Mouse (Mus musculus) testis, adult 2 months (tissue): ENCODE measurements around the gene Gm38392. TPM values are rescaled to one million over a fixed set of nuclear protein-coding genes. Genes with fewer than 3 reads are reported as not detected.

Experiments used
- H3K27ac ChIP-seq: fragments of 200-500 bp; 2 replicates; pipeline ENCODE4 v1.5.1; 2012; ENCODE audit warnings: low read depth, low read length; ENCODE audit not compliant: control insufficient read depth, insufficient read depth
- H3K27me3 ChIP-seq: fragments of 200-500 bp; 2 replicates; pipeline ENCODE4 v1.6.1; 2012; ENCODE audit warnings: mild to moderate bottlenecking, low read length, moderate library complexity; ENCODE audit not compliant: control insufficient read depth, insufficient read depth
- H3K36me3 ChIP-seq: fragments of 200-500 bp; 2 replicates; pipeline ENCODE4 v1.6.1; 2012; ENCODE audit warnings: mild to moderate bottlenecking, low read length; ENCODE audit not compliant: control insufficient read depth, insufficient read depth
- H3K4me1 ChIP-seq: fragments of 200-500 bp; 2 replicates; pipeline ENCODE4 v1.6.1; 2012; ENCODE audit warnings: low read length; ENCODE audit not compliant: control insufficient read depth, insufficient read depth
- H3K4me3 ChIP-seq: fragments of 200-500 bp; 2 replicates; pipeline ENCODE4 v1.5.1; 2012; ENCODE audit warnings: low read depth, mild to moderate bottlenecking, low read length, moderate library complexity, mixed read lengths; ENCODE audit not compliant: control insufficient read depth
- CTCF ChIP-seq: fragments of 200-500 bp; IDR thresholded peaks from 2 replicates; pipeline ENCODE4 v1.5.1; 2012; ENCODE audit warnings: low read depth, mild to moderate bottlenecking, inconsistent platforms, low read length, moderate library complexity; ENCODE audit not compliant: control insufficient read depth, insufficient read depth, insufficient replicate concordance
- POLR2A ChIP-seq: fragments of 200-500 bp; IDR thresholded peaks from 2 replicates; pipeline ENCODE4 v1.6.1; 2012; ENCODE audit warnings: low read depth, mild to moderate bottlenecking, inconsistent platforms, low read length, moderate library complexity; ENCODE audit not compliant: control insufficient read depth
- polyA plus RNA-seq: library from polyadenylated mRNA; depleted of rRNA; stranded (reverse); fragments of >200 nt; gene quantifications from 2 replicates; pipeline ENCODE4 v1.2.3, GENCODE M21; 2012

Gm38392 gene
- polyA plus RNA-seq, 1 experiment = 2.8 TPM

DNA sequence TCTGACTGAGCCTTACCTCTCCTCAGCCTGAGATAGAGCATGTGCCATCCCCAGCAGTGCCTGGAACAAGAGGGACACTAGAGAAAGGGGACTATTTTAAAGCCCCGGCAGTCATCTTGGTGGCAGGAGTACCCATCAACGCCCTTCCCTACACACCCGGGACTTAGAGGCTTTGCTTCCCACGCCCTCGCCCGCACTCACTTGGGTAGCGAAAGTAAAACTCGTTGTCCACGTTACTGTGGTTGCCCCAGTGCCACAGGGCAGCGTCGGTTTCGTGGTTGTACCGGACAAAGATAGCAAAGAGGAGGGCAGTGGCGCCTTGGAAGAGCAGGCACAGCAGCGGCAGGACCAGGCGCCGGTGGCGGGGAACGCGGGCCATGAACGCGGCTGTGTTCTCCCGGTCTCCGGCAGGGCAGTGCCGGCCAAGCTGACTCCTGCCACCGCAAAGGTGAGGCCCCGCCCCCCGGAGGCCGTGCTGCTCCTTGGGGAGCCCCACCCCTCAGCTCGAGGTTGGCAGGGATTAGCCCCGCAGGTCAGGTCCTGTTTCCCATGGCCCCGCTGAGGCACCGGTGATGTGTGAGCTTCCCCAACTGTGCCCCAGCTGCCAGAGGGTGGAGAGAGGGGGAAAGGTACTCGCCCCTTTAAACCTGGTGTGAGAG is 32.6 kb downstream of the Gm38392 start, which contains the start of gene Rhbg:
TSS of gene Rhbg (minus strand) at position 442 of the 659 bp plus-strand sequence.
- Histone ChIP-seq H3K36me3 (no peaks in the 10 kb centered on the region), H3K4me1 (peaks cover 6% of the 10 kb centered on the region), H3K4me3 (peak within 1 kb of the TSS; percentile 54), H3K27me3 (no peaks in the 10 kb centered on the region), H3K27ac (no peak within 1 kb of the TSS)
- TF ChIP-seq CTCF (no peak), POLR2A (no peak; the same call in 1 of the 2 replicates)

DNA sequence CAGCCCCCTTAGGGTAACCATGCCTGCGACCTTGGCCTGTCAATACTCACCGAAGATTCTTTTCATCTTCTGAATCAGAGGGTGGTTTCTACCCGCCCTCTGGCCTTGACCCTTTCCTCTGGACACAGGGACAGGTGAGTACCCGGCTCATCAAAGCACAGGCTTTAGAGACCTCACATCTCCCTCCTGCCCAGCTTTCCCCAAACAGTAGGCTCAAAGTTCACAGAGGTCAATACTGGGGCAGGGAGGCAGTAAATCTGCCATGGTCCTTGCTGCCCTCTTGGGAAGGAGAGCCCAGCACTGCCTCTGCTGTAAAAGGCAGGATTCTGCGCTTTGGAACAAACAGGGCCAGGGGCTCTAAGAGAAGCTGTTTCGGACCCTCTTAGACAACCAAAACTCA is 34.3 kb downstream of the Gm38392 start:
- TF ChIP-seq POLR2A (no peak), CTCF (no peak)
- Histone ChIP-seq H3K27ac (no peak overlapping the region), H3K27me3 (no peaks in the 10 kb centered on the region), H3K36me3 (no peaks in the 10 kb centered on the region), H3K4me3 (no peak overlapping the region), H3K4me1 (peaks cover 6% of the 10 kb centered on the region)

DNA sequence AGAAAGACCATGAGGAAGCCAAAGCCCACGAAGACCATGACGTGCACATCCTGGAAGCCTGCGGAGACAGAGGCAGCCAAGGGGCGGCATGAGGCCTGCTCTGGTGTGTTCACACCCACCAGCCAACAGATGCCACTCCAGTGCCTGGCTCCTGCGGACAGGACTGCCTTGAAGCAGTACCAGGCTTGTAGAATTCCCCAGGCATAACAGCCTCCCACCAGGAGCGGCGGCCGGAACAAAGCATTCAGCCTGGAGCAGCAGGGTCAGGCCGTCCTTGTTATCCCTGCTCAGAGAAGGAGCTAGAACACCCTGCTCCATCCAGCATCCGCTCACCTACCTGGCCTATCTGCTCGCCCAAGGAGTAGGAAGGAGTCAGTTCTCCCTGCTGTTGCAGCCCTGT is 38.6 kb downstream of the Gm38392 start:
- H3K27ac ChIP-seq = no peak overlapping the region

DNA sequence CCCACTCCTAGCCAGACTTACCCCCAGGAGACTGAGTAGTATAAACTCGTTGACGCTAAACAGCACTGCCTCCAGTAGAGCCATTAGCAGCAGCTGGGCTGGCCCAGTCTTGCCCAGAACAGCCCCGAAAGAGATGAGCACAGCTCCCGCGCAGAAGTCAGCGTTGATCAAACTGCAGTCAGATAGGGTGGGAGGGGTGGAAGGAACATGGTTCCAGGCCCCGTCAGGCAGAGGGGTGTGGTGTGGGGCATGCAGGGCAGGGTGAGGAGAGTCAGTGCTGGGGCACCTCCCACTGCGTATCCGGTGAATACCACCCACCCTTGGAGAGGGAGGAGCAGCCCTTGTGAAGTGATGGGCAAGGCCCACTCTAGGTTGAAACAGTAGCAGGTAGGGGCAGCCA is 39.3 kb downstream of the Gm38392 start:
- no peak for TF ChIP-seq CTCF
- TF ChIP-seq POLR2A = no peak
- Histone ChIP-seq H3K27me3 (no peaks in the 10 kb centered on the region), H3K27ac (no peak overlapping the region), H3K36me3 (no peaks in the 10 kb centered on the region), H3K4me1 (no peaks in the 10 kb centered on the region), H3K4me3 (no peak overlapping the region)

More for the DNA sequence above, 38.6 kb downstream of the Gm38392 start:
- H3K4me3 ChIP-seq = no peak overlapping the region
- no peaks in the 10 kb centered on the region for H3K4me1 ChIP-seq
- TF ChIP-seq POLR2A = no peak
- no peak for TF ChIP-seq CTCF
- H3K27me3 ChIP-seq = no peaks in the 10 kb centered on the region
- no peaks in the 10 kb centered on the region for H3K36me3 ChIP-seq

DNA sequence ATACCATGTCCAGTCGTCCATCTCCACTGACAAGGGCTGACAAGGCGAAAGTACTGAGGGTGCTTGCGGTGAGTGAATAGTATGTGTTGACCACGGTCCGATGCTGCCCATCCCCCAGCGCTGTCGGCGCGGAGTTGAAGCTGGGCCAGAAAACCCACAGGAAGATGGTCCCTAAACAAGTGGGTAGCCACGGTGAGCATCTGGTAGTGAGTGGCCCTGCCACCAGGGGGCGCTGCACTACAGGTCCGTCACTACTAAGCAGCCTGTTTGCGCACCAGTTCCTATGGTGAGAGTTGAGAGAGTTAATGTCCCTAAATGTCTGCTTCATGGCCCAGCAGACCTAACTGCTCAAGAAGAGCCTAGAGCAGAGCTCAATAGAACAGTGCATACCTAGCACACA is 41.2 kb downstream of the Gm38392 start:
- Histone ChIP-seq H3K36me3 (no peaks in the 10 kb centered on the region), H3K27me3 (no peaks in the 10 kb centered on the region), H3K4me3 (no peak overlapping the region), H3K27ac (no peak overlapping the region), H3K4me1 (no peaks in the 10 kb centered on the region; the same call in 1 of the 2 replicates)
- TF ChIP-seq POLR2A = no peak
- peak; percentile 98 for TF ChIP-seq CTCF

DNA sequence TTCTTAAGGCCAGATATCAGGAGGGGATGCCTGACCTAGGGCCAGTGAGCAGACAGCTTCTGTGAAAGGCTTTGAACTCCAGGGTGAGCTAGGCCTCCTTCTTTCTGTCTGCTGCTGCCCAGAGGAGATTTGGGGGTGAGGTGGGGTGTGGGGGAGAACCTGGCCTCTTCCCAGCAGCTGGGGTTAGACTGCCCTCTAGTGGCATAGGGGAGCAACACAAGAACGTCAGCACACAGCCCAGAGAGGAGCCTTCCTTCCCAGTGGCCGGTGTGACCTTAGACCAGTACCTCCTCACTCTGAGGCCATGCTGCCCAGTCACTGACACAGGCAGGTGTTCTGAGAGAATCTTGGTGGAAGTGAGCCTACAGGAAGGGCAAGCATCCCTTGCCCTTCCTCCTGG is 42.9 kb downstream of the Gm38392 start:
- H3K27me3 ChIP-seq = no peaks in the 10 kb centered on the region
- H3K36me3 ChIP-seq = no peaks in the 10 kb centered on the region
- H3K27ac ChIP-seq = no peak overlapping the region
- no peak overlapping the region for H3K4me3 ChIP-seq
- no peaks in the 10 kb centered on the region; the same call in 1 of the 2 replicates for H3K4me1 ChIP-seq
- TF ChIP-seq CTCF = peak; percentile 93
- peak; percentile 10; the same call in 1 of the 2 replicates for TF ChIP-seq POLR2A

DNA sequence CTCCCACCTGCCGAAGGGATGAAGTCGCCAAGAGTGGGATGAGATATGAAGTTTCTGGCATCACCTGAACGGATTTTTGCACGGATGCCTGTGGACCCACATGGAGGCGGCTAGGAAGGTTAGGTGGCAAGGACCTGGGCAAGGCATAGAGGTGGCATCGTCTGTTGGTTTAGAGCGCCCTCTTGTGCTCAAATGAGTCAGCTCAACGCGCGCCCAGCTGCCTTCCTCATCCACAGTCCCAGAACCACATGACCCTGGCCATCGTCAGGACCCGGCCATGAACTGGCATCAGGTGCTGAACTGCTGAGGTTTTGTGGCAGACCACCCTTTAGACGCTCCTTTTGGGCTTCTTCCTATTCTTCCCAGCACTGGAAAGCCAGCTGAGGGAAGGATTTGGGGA is 44.5 kb downstream of the Gm38392 start:
- no peaks in the 10 kb centered on the region; the same call in 1 of the 2 replicates for H3K4me1 ChIP-seq

More for the DNA sequence above, 44.5 kb downstream of the Gm38392 start:
- Histone ChIP-seq H3K36me3 (no peaks in the 10 kb centered on the region), H3K27ac (no peak overlapping the region), H3K27me3 (no peaks in the 10 kb centered on the region), H3K4me3 (no peak overlapping the region)
- TF ChIP-seq CTCF = peak; percentile 88; the same call in 1 of the 2 replicates
- TF ChIP-seq POLR2A = no peak
